Mouse (Mus musculus): ENCODE results near the gene Gm9048.
A peak's percentile ranks its signal among the peaks of the same experiment; 100 is the strongest.
"Not testable (repeated sequence)": the region's sequence is repeated elsewhere in the genome, so short reads cannot be mapped to it uniquely, and the experiment has no call there.

Gene Gm9048

DNA sequence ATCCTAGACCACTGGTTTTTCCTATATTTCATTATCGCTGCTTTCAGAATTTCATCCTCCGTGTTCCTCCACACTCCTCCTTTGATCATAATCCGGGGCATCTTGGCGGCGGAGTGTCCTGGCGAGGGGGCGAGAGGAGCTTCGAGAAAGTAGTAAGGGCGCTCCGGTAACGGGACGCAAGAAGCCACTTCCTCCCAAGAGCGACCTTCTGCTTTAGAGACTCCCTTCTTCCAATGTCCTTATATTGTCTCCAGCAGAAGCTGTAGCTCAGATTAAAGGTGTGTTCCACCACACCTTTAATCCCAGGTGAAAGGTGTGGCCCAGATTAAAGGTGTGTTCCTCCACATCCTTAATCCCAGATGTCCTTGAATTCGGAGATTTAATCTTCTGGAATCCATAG lies at the start of gene Gm9048:
TSS of gene Gm9048 (minus strand) at position 101 of the 400 bp plus-strand sequence.
- not testable (repeated sequence) for DNase-seq

DNA sequence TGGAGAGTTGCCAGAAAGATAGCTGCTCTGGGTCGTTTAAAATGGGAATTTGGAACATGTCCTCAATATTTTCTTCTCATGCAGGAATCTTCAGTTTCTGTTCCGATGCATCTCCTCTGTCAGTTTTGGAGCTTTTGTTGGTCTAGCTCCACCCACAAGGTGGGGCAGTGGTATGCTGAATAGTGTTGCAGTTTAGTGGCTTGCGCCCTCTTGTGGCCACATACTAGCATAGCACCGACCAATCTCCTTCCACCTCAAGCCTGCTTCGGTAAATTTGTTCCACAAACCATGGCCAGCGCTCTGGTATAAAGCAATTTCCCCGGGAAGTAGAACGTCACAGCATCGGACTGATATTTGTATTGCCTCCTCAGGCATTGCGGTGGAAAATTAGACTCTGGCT lies 22.0 kb upstream of the Gm9048 start:
- DNase-seq: peak; percentile 50

DNA sequence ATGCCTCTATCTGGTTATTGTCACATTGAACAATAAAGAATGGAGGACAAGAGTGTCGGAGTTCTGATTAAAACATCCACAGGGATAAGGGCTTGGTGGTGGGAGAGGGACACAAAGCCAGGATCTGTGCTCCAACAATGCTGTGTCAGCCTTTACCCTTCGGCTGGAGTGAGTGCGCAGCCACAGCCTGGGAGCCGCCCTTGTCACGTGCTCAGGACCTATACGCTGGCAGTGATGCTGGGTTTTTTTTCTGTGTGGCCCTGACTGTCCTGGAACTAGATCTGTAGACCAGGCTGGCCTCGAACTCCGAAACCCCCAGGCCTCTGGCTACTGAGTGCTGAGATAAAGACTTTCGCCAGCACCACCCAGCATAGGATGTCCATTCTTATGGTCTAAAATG lies 21.0 kb upstream of the Gm9048 start:
- no peak for DNase-seq

DNA sequence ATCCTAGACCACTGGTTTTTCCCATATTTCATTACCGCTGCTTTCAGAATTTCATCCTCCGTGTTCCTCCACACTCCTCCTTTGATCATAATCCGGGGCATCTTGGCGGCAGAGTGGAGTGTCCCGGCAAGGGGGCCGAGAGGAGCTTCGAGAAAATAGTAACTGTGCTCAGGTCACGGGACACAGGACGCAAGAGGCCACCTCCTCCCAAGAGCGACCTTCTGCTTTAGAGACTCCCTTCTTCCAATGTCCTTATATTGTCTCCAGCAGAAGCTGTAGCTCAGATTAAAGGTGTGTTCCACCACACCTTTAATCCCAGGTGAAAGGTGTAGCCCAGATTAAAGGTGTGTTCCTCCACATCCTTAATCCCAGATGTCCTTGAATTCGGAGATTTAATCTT lies 5.5 kb upstream of the Gm9048 start, which contains the start of gene Gm9049:
TSS of gene Gm9049 (minus strand) at position 101 of the 400 bp plus-strand sequence.
- DNase-seq: not testable (repeated sequence)

DNA sequence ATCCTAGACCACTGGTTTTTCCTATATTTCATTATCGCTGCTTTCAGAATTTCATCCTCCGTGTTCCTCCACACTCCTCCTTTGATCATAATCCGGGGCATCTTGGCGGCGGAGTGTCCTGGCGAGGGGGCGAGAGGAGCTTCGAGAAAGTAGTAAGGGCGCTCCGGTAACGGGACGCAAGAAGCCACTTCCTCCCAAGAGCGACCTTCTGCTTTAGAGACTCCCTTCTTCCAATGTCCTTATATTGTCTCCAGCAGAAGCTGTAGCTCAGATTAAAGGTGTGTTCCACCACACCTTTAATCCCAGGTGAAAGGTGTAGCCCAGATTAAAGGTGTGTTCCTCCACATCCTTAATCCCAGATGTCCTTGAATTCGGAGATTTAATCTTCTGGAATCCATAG lies 5.3 kb downstream of the Gm9048 start, which contains the start of gene Gm9046:
TSS of gene Gm9046 (minus strand) at position 101 of the 400 bp plus-strand sequence.
- DNase-seq: not testable (repeated sequence)

DNA sequence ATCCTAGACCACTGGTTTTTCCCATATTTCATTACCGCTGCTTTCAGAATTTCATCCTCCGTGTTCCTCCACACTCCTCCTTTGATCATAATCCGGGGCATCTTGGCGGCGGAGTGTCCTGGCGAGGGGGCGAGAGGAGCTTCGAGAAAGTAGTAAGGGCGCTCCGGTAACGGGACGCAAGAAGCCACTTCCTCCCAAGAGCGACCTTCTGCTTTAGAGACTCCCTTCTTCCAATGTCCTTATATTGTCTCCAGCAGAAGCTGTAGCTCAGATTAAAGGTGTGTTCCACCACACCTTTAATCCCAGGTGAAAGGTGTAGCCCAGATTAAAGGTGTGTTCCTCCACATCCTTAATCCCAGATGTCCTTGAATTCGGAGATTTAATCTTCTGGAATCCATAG lies 10.7 kb downstream of the Gm9048 start, which contains the start of gene Gm9045:
TSS of gene Gm9045 (minus strand) at position 101 of the 400 bp plus-strand sequence.
- not testable (repeated sequence) for DNase-seq

DNA sequence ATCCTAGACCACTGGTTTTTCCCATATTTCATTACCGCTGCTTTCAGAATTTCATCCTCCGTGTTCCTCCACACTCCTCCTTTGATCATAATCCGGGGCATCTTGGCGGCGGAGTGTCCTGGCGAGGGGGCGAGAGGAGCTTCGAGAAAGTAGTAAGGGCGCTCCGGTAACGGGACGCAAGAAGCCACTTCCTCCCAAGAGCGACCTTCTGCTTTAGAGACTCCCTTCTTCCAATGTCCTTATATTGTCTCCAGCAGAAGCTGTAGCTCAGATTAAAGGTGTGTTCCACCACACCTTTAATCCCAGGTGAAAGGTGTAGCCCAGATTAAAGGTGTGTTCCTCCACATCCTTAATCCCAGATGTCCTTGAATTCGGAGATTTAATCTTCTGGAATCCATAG lies 16.2 kb downstream of the Gm9048 start, which contains the start of gene Gm9044:
TSS of gene Gm9044 (minus strand) at position 101 of the 400 bp plus-strand sequence.
- DNase-seq: not testable (repeated sequence)

DNA sequence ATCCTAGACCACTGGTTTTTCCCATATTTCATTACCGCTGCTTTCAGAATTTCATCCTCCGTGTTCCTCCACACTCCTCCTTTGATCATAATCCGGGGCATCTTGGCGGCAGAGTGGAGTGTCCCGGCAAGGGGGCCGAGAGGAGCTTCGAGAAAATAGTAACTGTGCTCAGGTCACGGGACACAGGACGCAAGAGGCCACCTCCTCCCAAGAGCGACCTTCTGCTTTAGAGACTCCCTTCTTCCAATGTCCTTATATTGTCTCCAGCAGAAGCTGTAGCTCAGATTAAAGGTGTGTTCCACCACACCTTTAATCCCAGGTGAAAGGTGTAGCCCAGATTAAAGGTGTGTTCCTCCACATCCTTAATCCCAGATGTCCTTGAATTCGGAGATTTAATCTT lies 21.6 kb downstream of the Gm9048 start, which contains the start of gene Gm9040:
TSS of gene Gm9040 (minus strand) at position 101 of the 400 bp plus-strand sequence.
- DNase-seq: not testable (repeated sequence)

DNA sequence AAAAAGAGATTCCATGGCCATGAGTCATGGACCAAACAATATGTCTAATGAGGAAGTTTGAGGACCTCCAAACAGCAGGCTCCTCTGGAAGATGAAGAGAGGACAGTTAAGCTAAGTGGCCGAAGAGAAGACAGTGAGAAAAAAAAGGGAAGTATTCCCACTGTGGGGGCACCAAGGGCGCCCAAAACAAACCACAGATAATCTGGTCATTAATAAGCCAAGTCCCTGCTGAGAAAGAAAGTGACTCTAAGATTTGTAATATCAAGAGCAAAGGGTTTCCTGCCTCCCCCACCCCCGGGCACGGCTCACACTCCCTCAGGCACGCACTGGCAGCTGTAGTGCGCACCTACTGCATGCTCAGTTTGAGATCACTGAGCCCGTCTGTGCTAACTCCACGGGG lies 29.5 kb downstream of the Gm9048 start:
- DNase-seq: no peak

DNA sequence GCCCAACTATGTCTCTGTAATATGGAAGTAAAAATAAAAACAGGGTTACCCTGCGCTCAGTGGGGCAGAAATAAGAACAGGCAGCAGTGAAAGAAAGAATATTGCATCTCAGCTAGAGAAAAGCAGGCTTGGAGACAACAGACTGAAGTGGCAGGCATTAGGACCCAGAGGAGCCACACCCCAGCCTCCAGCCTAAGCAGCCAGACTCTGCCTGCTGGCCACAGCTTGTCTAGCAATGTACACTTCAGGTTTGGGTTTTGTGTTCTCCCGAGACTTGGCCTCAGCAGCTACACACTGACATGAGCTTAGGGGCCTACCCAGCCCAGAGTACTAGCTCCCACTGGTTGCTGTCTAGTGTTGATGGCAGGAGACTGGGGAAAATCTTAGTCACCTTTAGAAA lies 46.3 kb downstream of the Gm9048 start:
- DNase-seq: not testable (repeated sequence)

All from cerebellum, adult 9-11 months (tissue).